Mouse (Mus musculus) heart, adult 2 months (tissue): ENCODE results near the gene Rmnd5b. TPM values are rescaled to one million over a fixed set of nuclear protein-coding genes. Genes with fewer than 3 reads are reported as not detected.
A peak's percentile ranks its signal among the peaks of the same experiment; 100 is the strongest.

ENCODE experiments used
- DNase-seq, 2 experiments: peaks; one replicate each; pipeline ENCODE4 v3.0.0; 2021
- H3K27ac ChIP-seq: fragments of 200-600 bp; 2 replicates; pipeline ENCODE4 v1.8.1; 2022
- H3K27me3 ChIP-seq: fragments of 200-500 bp; 2 replicates; pipeline ENCODE4 v1.6.1; 2012; ENCODE audit warnings: mild to moderate bottlenecking, low read length, inconsistent platforms, mixed read lengths; ENCODE audit not compliant: control insufficient read depth, insufficient read depth
- H3K36me3 ChIP-seq: fragments of 200-500 bp; 2 replicates; pipeline ENCODE4 v1.6.1; 2012; ENCODE audit warnings: low read length, inconsistent platforms; ENCODE audit not compliant: control insufficient read depth, insufficient read depth
- H3K4me1 ChIP-seq: fragments of 200-500 bp; 2 replicates; pipeline ENCODE4 v1.6.1; 2011; ENCODE audit warnings: low read length; ENCODE audit not compliant: control insufficient read depth, insufficient read depth
- H3K4me3 ChIP-seq: fragments of 200-600 bp; 2 replicates; pipeline ENCODE4 v1.8.1; 2022
- H3K79me2 ChIP-seq: fragments of 200-500 bp; replicated peaks from 2 replicates; pipeline ENCODE4 v1.6.1; 2012; ENCODE audit warnings: mild to moderate bottlenecking, inconsistent platforms, low read length, moderate library complexity, mixed read lengths; ENCODE audit not compliant: control insufficient read depth, insufficient read depth
- H3K9ac ChIP-seq: fragments of 200-500 bp; 2 replicates; pipeline ENCODE4 v1.6.1; 2012; ENCODE audit warnings: low read depth, mild to moderate bottlenecking, control low read depth, inconsistent platforms, low read length, mixed read lengths
- CTCF ChIP-seq: fragments of 200-600 bp; IDR thresholded peaks from 2 replicates; pipeline ENCODE4 v1.8.1; 2022; ENCODE audit warnings: antibody characterized with exemption, mild to moderate bottlenecking, moderate library complexity
- EP300 ChIP-seq: fragments of 200-500 bp; IDR thresholded peaks from 2 replicates; pipeline ENCODE4 v1.6.1; 2011; ENCODE audit warnings: low read depth, low read length, control low read depth; ENCODE audit not compliant: insufficient read depth
- POLR2A ChIP-seq: fragments of 200-500 bp; IDR thresholded peaks from 2 replicates; pipeline ENCODE4 v1.6.1; 2011; ENCODE audit warnings: mild to moderate bottlenecking, low read depth, low read length, control low read depth; ENCODE audit not compliant: insufficient read depth
- WGBS: fragments of 180-500 bp; shearing (Covaris S2); methylation state at CpG from one replicate; pipeline ENCODE4 v1.1.7; 2018; 5-methylcytosine and 5-hydroxymethylcytosine counted together
- intact Hi-C: fragments of 180-260 bp; cut with DNase I; formaldehyde crosslinking; loops from one replicate; pipeline ENCODE4 v1.15.1; 2025
- polyA plus RNA-seq: library from polyadenylated mRNA; depleted of rRNA; stranded (reverse); fragments of >200 nt; gene quantifications from 2 replicates; pipeline ENCODE4 v1.2.3, GENCODE M21; 2012
- total RNA-seq, 2 experiments: library from RNA; stranded (reverse); gene quantifications; 2 replicates each; pipeline ENCODE4 v1.2.3; 2021

Gene Rmnd5b
- total and polyA plus RNA-seq, 3 experiments = 14.0 to 24.8 (median 15.0) TPM

DNA sequence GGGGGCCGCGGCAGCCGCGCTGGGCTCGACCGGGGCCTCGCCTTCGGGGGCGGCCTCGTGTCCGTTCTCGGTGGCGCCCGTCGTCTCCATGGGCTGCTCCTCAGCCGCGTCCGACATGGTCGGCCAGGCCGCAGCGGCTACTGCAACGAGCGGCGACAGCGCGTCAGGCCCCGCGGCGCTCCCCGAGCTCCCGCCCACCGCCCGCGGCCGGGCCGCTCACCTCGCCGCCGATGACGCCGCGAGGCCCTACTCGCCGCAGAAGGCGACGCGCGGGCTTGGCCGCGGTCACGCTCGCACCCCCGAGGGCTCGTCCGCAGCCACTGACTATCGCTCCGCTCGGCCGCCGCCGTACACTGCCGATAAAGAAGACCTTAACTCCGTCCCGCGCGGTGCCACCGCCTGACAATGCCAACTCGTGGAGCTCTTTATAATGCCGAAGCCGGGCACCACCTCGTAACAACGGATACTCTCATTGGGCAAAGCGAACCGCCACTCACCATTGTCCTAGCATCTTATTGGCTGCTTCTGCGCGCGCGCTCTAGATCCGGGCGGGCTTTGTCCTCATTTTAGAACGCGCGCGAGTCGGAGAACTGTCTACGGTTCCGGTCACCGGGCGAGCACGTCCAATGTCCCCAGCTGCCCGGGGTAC is 29.1 kb downstream of the Rmnd5b start, which contains the start of gene Hnrnpab:
Gene Hnrnpab, minus strand, starts transcription at position 401 of the 649 bp plus-strand sequence.
- H3K4me3 ChIP-seq = peak within 1 kb of the TSS; percentile 88
- under 1% methylated on average over 91 of the region's 91 CpGs for WGBS
- TF ChIP-seq POLR2A (peak; percentile 100), CTCF (no peak), EP300 (0 out of 2 replicates have a peak, but pooled peaks have one; percentile 38)
- intact Hi-C loops = loop anchor here (2.0 to 10.0 kb wide), 2 partner anchors 22 to 398 kb away; partner anchors contain the start of genes Cdkl3, Phykpl and Ube2b
- H3K27ac ChIP-seq = peak within 1 kb of the TSS; percentile 89
- peak within 1 kb of the TSS; percentile 89 for H3K9ac ChIP-seq
- peaks cover 20% of the 10 kb centered on the region for H3K36me3 ChIP-seq
- H3K4me1 ChIP-seq = no peaks in the 10 kb centered on the region; the same call in 1 of the 2 replicates
- H3K27me3 ChIP-seq = no peaks in the 10 kb centered on the region
- H3K79me2 ChIP-seq = peaks cover 2% of the 10 kb centered on the region; the same call in 1 of the 2 replicates
- peak; percentile 96 to 98 for DNase-seq

DNA sequence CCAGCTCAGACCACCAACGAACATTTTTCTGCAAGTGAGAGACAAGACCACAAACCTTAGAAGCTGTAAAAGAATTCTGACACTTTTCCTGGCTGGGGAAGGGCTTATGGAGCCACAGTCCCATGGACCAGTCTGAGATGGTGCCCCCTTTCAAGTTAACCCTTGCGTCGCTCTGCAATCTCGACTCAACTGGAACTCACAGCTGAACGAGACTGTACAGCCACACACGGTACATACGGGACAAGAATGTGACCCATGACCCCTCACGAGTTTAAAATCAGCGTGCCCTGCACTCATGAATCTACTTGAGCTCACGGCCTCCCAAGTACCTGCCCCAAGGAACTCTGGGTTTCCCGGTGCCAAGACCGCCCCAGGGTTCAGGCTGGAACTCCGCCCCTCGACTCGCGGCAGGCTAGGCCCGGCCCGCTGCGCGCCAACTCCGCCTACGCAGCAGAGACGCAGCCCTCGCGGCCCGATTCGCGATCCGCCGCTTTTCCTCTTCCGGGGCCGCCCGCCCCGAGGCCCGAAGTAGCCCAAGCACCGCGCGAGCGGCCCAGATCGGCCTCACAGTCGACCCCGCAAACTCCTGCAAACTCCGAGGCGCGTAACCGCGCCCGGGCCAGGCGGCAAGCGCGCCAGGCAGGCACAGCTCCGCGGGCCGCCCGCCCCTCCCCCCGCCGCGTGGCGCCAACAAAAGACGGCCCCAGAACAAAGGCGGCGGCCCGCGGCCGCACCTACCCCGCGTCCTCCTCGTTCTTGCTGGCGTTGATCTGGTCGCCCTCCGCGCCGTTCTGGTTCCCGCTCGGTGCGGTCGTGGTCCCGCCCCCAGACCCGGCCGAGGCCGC is 29.9 kb downstream of the Rmnd5b start:
- Histone ChIP-seq H3K27ac (peak overlapping the region; percentile 89), H3K27me3 (no peaks in the 10 kb centered on the region), H3K4me1 (no peaks in the 10 kb centered on the region; the same call in 1 of the 2 replicates), H3K4me3 (peak overlapping the region; percentile 88), H3K36me3 (peaks cover 20% of the 10 kb centered on the region), H3K79me2 (peaks cover 3% of the 10 kb centered on the region; the same call in 1 of the 2 replicates), H3K9ac (peak overlapping the region; percentile 89)
- under 1% methylated on average over 80 of the region's 81 CpGs for WGBS
- intact Hi-C loops = loop anchor here (2.0 to 10.0 kb wide), 2 partner anchors 21 to 399 kb away; partner anchors contain the start of genes Cdkl3, Phykpl and Ube2b
- peak; percentile 76; the same call in 1 of the 2 replicates for TF ChIP-seq EP300
- peak; percentile 54; the same call in 1 of the 2 replicates for TF ChIP-seq POLR2A
- TF ChIP-seq CTCF = no peak
- DNase-seq = peak; percentile 91 to 94

DNA sequence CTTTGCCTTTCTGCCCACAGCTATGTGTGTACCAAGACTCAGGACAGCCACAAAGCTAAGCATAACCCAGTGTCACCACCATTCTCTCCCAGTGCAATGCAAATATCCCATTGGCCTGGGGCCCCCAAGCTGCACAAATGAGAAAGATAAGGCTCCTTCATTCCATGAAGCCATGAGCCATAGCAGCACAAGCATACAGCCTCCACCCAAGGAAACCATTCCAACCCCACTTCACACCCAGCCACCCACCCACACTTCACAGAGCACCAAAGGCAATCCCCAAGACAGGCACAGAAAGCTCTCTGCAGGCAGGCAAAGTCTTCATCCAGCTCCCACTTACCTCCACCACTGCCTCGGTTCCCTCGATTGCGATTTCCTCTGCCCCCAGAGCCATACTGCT is 33.4 kb downstream of the Rmnd5b start:
- no peak overlapping the region for H3K9ac ChIP-seq
- no peak overlapping the region for H3K27ac ChIP-seq
- no peaks in the 10 kb centered on the region for H3K27me3 ChIP-seq
- DNase-seq = no peak
- WGBS = 81% methylated on average over 3 of the region's 3 CpGs
- H3K4me3 ChIP-seq = no peak overlapping the region
- no peak for TF ChIP-seq POLR2A
- TF ChIP-seq CTCF = no peak
- no peak for TF ChIP-seq EP300
- peaks cover 3% of the 10 kb centered on the region; the same call in 1 of the 2 replicates for H3K79me2 ChIP-seq
- H3K4me1 ChIP-seq = no peaks in the 10 kb centered on the region; the same call in 1 of the 2 replicates
- intact Hi-C loops = loop anchor here (10.0 kb wide), 1 partner anchor 403 kb away; the partner anchor contains the start of genes Cdkl3 and Ube2b
- H3K36me3 ChIP-seq = peaks cover 28% of the 10 kb centered on the region

DNA sequence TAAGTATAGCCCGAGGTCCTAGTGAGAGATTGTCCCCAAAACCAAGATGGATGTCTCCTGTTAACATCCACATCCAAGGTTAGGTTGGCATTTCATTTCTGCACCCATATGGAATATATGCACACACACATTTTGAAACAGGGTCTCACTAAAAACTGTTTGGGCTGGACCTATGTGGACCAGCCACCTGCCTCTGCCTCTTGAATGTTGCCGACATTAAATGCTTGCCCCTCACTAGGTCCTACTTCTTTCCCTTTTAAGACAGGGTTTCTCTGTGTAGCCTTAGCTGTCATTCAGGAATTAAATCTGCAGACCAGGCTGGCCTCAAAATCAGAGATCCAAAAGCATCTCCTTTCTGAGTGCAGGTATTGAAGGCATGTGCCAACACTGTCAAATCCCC is 38.1 kb downstream of the Rmnd5b start:
- intact Hi-C loops = no loop called here
- no peak for DNase-seq
- peaks cover 27% of the 10 kb centered on the region for H3K36me3 ChIP-seq
- 66% methylated on average over 2 of the region's 2 CpGs for WGBS
- H3K27ac ChIP-seq = no peak overlapping the region
- peaks cover 3% of the 10 kb centered on the region; the same call in 1 of the 2 replicates for H3K79me2 ChIP-seq
- H3K9ac ChIP-seq = no peak overlapping the region
- no peak for TF ChIP-seq CTCF
- TF ChIP-seq EP300 = no peak
- no peak for TF ChIP-seq POLR2A
- no peaks in the 10 kb centered on the region for H3K27me3 ChIP-seq
- H3K4me1 ChIP-seq = peaks cover 1% of the 10 kb centered on the region; the same call in 1 of the 2 replicates
- H3K4me3 ChIP-seq = no peak overlapping the region

DNA sequence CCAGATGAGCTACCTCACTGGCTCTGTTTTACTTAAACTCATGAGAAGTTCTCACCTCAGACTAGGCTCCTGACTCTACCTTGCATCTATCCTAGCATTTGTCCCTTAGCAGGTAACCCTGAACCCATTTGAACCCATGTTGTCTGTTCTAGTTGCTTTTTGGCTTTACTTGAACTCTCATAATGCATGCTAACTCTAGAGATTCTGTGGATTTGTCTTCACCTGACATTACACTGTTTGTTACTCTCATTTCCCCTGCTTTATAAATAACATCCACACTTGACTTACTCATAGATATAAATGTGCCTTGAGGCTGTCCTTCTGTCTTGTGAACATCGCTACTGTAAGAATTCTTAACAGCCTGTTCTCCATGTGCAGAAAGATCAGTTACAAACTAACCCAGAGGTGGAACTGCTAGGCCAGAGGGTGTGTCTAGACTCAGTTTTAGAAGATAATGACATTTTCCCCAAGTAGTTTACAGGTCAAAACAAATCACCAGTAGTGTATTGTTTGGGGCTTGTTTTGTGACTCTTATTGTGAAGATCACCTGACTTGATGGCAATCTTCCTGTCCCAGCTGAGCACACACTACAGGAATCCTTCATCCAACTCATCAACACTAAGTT is 40.1 kb downstream of the Rmnd5b start:
- intact Hi-C loops = no loop called here
- Histone ChIP-seq H3K4me1 (0 out of 2 replicates have a peak, but pooled peaks cover 1% of the 10 kb centered on the region), H3K9ac (no peak overlapping the region), H3K4me3 (no peak overlapping the region), H3K27ac (no peak overlapping the region), H3K79me2 (no peaks in the 10 kb centered on the region; the same call in 1 of the 2 replicates), H3K27me3 (no peaks in the 10 kb centered on the region), H3K36me3 (peaks cover 27% of the 10 kb centered on the region)
- DNase-seq = no peak
- 89% methylated on average over 1 of the region's 1 CpGs for WGBS
- TF ChIP-seq EP300 (no peak), CTCF (no peak), POLR2A (no peak)
